ENCODE assay signal across 16 mouse cellular contexts in the genomic region with DNA sequence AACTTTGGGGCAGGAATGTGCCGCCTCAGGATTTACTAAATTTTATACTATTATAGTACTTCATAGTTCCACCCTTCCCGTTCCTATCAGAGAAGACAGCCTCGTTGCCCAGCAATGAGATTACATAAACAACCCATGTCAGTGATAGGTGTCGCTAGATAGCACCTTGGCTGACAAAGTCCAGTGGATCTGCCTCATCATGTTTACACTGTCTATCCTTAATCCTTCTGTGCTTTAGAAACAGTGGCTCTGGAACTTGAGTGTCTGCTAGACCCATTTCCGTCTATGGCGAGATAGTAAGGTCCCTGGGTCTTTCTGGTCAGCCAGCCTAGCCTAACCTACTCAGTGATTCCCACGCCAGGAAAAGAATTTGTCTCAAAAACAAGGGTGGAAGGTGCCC. TPM values are rescaled to one million over a fixed set of nuclear protein-coding genes. Genes with fewer than 3 reads are reported as not detected.
DNase-seq lines count a peak whose midpoint lies in the region; ATAC-seq and TF ChIP-seq lines count a peak whose summit lies in the region.
"Had no signal": no experiment of that assay in that cellular context is flagged by ENCODE, and none has a peak within 500 bp of the region (broad histone marks: within the 10 kb centered on the region; RNA-seq: fewer than 3 reads in every experiment).

No protein-coding gene starts in this region.

- TF ChIP-seq POLR2A in liver, adult 2 months (IDR thresholded peaks at IDR 0.05; ENCODE audit: extremely low read depth, insufficient read depth, low read length) = no peak

- no peak for ATAC-seq in heart, embryonic 11.5 days (replicated peaks; ENCODE audit: insufficient number of reproducible peaks, low FRiP score, low TSS enrichment)
- peak; percentile 70 for ATAC-seq in megakaryocyte progenitor cell, adult 5-6 weeks (replicated peaks; ENCODE audit: poor library complexity)
- ATAC-seq: forebrain, embryonic 16.5 days; midbrain, embryonic 15.5 days had no signal

- no peaks in the 10 kb centered on the region for H3K27me3 ChIP-seq in heart, embryonic 11.5 days (ENCODE audit: control insufficient read depth, insufficient read depth, low read length)
- H3K27me3 ChIP-seq in liver, adult 2 months (ENCODE audit: control insufficient read depth, insufficient read depth, low read length) = no peaks in the 10 kb centered on the region
- H3K27me3 ChIP-seq: midbrain, embryonic 15.5 days had no signal

- TF ChIP-seq CTCF in liver, adult 2 months (IDR thresholded peaks at IDR 0.05; ENCODE audit: low read depth, low read length) = no peak

- H3K36me3 ChIP-seq in heart, embryonic 11.5 days (ENCODE audit: control insufficient read depth, insufficient read depth, low read length) = no peaks in the 10 kb centered on the region
- H3K36me3 ChIP-seq in liver, adult 2 months (ENCODE audit: control insufficient read depth, insufficient read depth, low read length) = peaks cover 4% of the 10 kb centered on the region; the same call in 1 of the 2 replicates
- H3K36me3 ChIP-seq: midbrain, embryonic 15.5 days had no signal

- H3K4me1 ChIP-seq in heart, embryonic 11.5 days (ENCODE audit: control insufficient read depth, insufficient read depth, low read length) = peaks cover 2% of the 10 kb centered on the region; the same call in 1 of the 2 replicates
- H3K4me1 ChIP-seq in liver, adult 2 months (ENCODE audit: control insufficient read depth, insufficient read depth, low read length) = peaks cover 26% of the 10 kb centered on the region
- H3K4me1 ChIP-seq: midbrain, embryonic 15.5 days had no signal

- no peaks in the 10 kb centered on the region for H3K9me3 ChIP-seq in heart, embryonic 11.5 days (replicated peaks; ENCODE audit: control insufficient read depth, low read length)
- H3K9me3 ChIP-seq: midbrain, embryonic 15.5 days had no signal

- no peaks in the 10 kb centered on the region for H3K79me2 ChIP-seq in liver, adult 2 months (ENCODE audit: control insufficient read depth, insufficient read depth, low read length)

- peak; percentile 86 for DNase-seq in heart, adult 11 months
- DNase-seq in c-Kit-positive CD71-positive TER-119-positive erythroid progenitor cells, embryonic 14.5 days (ENCODE audit: low spot score) = peak; percentile 34
- DNase-seq in liver, adult 2 months (ENCODE audit: extremely low read depth, low read depth, low spot score) = peak; percentile 90
- DNase-seq in T-cell, adult 2 months (ENCODE audit: low spot score) = no peak
- DNase-seq in retina, postnatal 1 day = no peak
- no peak for DNase-seq in cerebellum, adult 11-12 months
- DNase-seq: cerebellum, postnatal 36 days; heart, adult 18-20 months; left cerebral cortex, postnatal 4 days; lung, adult 2 months; lung, postnatal 4 days had no signal

- H3K27ac ChIP-seq in heart, embryonic 11.5 days (ENCODE audit: low read depth, low read length) = no peak overlapping the region
- H3K27ac ChIP-seq in liver, adult 2 months (replicated peaks; ENCODE audit: insufficient read depth, low read depth, low read length) = peak overlapping the region; percentile 87
- H3K27ac ChIP-seq: midbrain, embryonic 15.5 days had no signal

- no peak overlapping the region for H3K4me3 ChIP-seq in heart, embryonic 11.5 days (ENCODE audit: low read depth, low read length)
- H3K4me3 ChIP-seq in liver, adult 2 months (ENCODE audit: insufficient read depth, low read depth, low read length) = no peak overlapping the region
- H3K4me3 ChIP-seq: midbrain, embryonic 15.5 days had no signal

- H3K9ac ChIP-seq in heart, embryonic 11.5 days (ENCODE audit: low read depth, low read length) = no peak overlapping the region
- H3K9ac ChIP-seq in liver, adult 2 months (ENCODE audit: low read depth, low read length) = peak overlapping the region; percentile 13; the same call in 1 of the 2 replicates
- H3K9ac ChIP-seq: midbrain, embryonic 15.5 days had no signal

- H3K4me2 ChIP-seq in heart, embryonic 11.5 days = no peak overlapping the region; the same call in 1 of the 2 replicates
- H3K4me2 ChIP-seq: midbrain, embryonic 15.5 days had no signal

- WGBS in heart, embryonic 11.5 days (ENCODE audit: insufficient replicate concordance) = 34% methylated on average over 7 of the region's 7 CpGs
- WGBS in liver, adult 2 months = 19% methylated on average over 7 of the region's 7 CpGs

RNA-seq across cellular contexts. Expression of gene Snrpd3, which starts 17.0 kb away (rescaled TPM):
- polyA plus RNA-seq in heart, embryonic 11.5 days (2014; fragmentation: Nextera tagmentation; extraction: Ambion mirVana) = 121 and 141 TPM in 2 replicates
- total RNA-seq in liver, adult 2 months (2014; rRNA removed) = 26.6 and 29.1 TPM in 2 replicates
- 12.5 and 21.0 TPM in 2 replicates for polyA plus RNA-seq in liver, adult 2 months (2012; rRNA removed)
- 69.5 and 70.4 TPM in 2 replicates for total RNA-seq in megakaryocyte progenitor cell, adult 5-6 weeks (2015)
- 53.5 and 67.6 TPM in 2 replicates for total RNA-seq in megakaryocyte progenitor cell, adult 5-6 weeks (2017)

RNA-seq across cellular contexts. Expression of gene Gucd1, which starts 17.4 kb away (rescaled TPM):
- polyA plus RNA-seq in heart, embryonic 11.5 days (2014; fragmentation: Nextera tagmentation; extraction: Ambion mirVana) = 30.5 and 35.2 TPM in 2 replicates
- total RNA-seq in liver, adult 2 months (2014; rRNA removed) = 115 and 138 TPM in 2 replicates
- 162 and 166 TPM in 2 replicates for polyA plus RNA-seq in liver, adult 2 months (2012; rRNA removed)
- 7.3 and 9.7 TPM in 2 replicates for total RNA-seq in megakaryocyte progenitor cell, adult 5-6 weeks (2015)
- total RNA-seq in megakaryocyte progenitor cell, adult 5-6 weeks (2017) = 11.2 and 14.9 TPM in 2 replicates

RNA-seq across cellular contexts. Expression of gene Lrrc75b, which starts 59.8 kb away (rescaled TPM):
- 0.66 and 1.0 TPM in 2 replicates for polyA plus RNA-seq in heart, embryonic 11.5 days (2014; fragmentation: Nextera tagmentation; extraction: Ambion mirVana)
- total RNA-seq in liver, adult 2 months (2014; rRNA removed) = under 0.01 TPM in 1 of 2 replicates, not detected in the other
- 0.02 TPM in 1 of 2 replicates, not detected in the other for polyA plus RNA-seq in liver, adult 2 months (2012; rRNA removed)
- not detected in 2 replicates for total RNA-seq in megakaryocyte progenitor cell, adult 5-6 weeks (2015)
- not detected in 2 replicates for total RNA-seq in megakaryocyte progenitor cell, adult 5-6 weeks (2017)
- total RNA-seq: MEL had no signal

Comparison
In these comparisons a context has a peak if more than half of its experiments do, and no peak if none do; other contexts are left out.
1. DNase-seq: peak in heart, adult 11 months (single experiment), c-Kit-positive CD71-positive TER-119-positive erythroid progenitor cells, embryonic 14.5 days (single experiment) and liver, adult 2 months (single experiment); none in T-cell, adult 2 months (single experiment), retina, postnatal 1 day (single experiment) and cerebellum, adult 11-12 months (single experiment).